8 mouse cellular contexts compared by ENCODE assay signal in the genomic region with DNA sequence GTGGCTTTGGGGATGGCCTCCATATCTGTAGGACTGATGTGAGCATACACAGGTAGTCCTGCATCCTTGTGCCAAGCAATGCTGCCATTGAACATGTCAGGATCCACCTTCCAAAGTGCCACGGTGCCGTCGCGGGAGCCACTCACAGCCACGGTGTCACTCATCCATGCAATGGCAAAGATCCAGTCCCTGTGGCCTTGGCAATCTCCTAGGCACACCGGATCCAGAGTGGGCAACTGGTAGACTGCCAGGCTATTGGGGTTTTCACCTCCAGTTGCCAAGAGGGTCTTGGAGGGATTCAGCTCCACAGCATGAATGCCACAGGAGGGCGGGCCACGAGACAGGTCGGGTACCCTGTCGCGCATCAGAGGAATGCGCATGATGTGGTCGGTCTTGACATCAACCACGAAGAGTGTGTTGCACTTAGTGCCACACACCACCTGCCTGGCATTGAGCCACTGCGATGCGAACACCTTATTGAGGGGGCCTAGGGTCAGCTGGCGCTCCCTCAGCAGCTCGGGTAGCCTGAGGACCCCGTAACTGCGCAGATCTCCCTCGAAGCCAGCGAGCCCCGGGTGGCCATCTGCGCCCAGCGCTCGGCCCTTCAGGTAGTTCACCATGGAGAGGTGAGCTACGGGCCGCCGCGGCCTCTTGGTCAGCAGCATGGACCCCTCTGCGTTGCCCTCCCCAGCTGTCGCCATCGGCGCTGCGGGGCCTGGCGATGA. TPM values are rescaled to one million over a fixed set of nuclear protein-coding genes. Genes with fewer than 3 reads are reported as not detected.
DNase-seq lines count a peak whose midpoint lies in the region; ATAC-seq lines count a peak whose summit lies in the region.

No protein-coding gene starts in this region.

- peak overlapping the region; percentile 71 for H3K9ac ChIP-seq in hindbrain, embryonic 14.5 days
- no peak overlapping the region for H3K9ac ChIP-seq in liver, embryonic 16.5 days (ENCODE audit: low read depth, low read length)

- peak; percentile 56; the same call in 1 of the 2 replicates for ATAC-seq in hindbrain, embryonic 14.5 days (ENCODE audit: low FRiP score)
- no peak for ATAC-seq in liver, embryonic 16.5 days (ENCODE audit: low read depth)
- no peak for ATAC-seq in granulocyte monocyte progenitor cell, adult 5-6 weeks (replicated peaks; ENCODE audit: poor library complexity, severe bottlenecking)

- DNase-seq in embryo, embryonic 10 days (ENCODE audit: low spot score): peak; percentile 5
- no peak for DNase-seq in embryo, embryonic 11 days
- peak; percentile 1 for DNase-seq in right cerebral cortex, adult 18-20 months
- DNase-seq in right cerebral cortex, postnatal 25 days: no peak
- DNase-seq in hindbrain, embryonic 14.5 days (ENCODE audit: low spot score): no peak
- DNase-seq in gastrocnemius, adult 18-20 months (ENCODE audit: low spot score): no peak

- H3K27ac ChIP-seq in hindbrain, embryonic 14.5 days: 0 out of 2 replicates have a peak overlapping the region, but pooled peaks have one; percentile 20
- no peak overlapping the region for H3K27ac ChIP-seq in liver, embryonic 16.5 days (ENCODE audit: low read length)

- 40% methylated on average over 36 of the region's 36 CpGs for WGBS in hindbrain, embryonic 14.5 days
- 36% methylated on average over 33 of the region's 36 CpGs for WGBS in liver, embryonic 16.5 days (ENCODE audit: insufficient replicate concordance)

- no peaks in the 10 kb centered on the region for H3K27me3 ChIP-seq in hindbrain, embryonic 14.5 days (ENCODE audit: control insufficient read depth, insufficient read depth, low read length)
- no peaks in the 10 kb centered on the region for H3K27me3 ChIP-seq in liver, embryonic 16.5 days (ENCODE audit: control insufficient read depth, insufficient read depth, low read depth, low read length)

- H3K4me2 ChIP-seq in hindbrain, embryonic 14.5 days (replicated peaks): peak overlapping the region; percentile 70
- peak overlapping the region; percentile 56 for H3K4me2 ChIP-seq in liver, embryonic 16.5 days (ENCODE audit: low read depth, low read length)

- H3K4me3 ChIP-seq in hindbrain, embryonic 14.5 days (replicated peaks; ENCODE audit: low read length): peak overlapping the region; percentile 55
- H3K4me3 ChIP-seq in liver, embryonic 16.5 days (ENCODE audit: low read depth, low read length): peak overlapping the region; percentile 45

- no peaks in the 10 kb centered on the region for H3K4me1 ChIP-seq in hindbrain, embryonic 14.5 days (replicated peaks; ENCODE audit: control insufficient read depth, insufficient read depth, low read length)
- H3K4me1 ChIP-seq in liver, embryonic 16.5 days (ENCODE audit: control insufficient read depth, low read depth, low read length): no peaks in the 10 kb centered on the region

- no peaks in the 10 kb centered on the region for H3K9me3 ChIP-seq in hindbrain, embryonic 14.5 days (ENCODE audit: control insufficient read depth, low read length)
- no peaks in the 10 kb centered on the region for H3K9me3 ChIP-seq in liver, embryonic 16.5 days (replicated peaks; ENCODE audit: control insufficient read depth, low read length)

- no peaks in the 10 kb centered on the region for H3K36me3 ChIP-seq in hindbrain, embryonic 14.5 days (replicated peaks; ENCODE audit: control insufficient read depth, insufficient read depth)
- no peaks in the 10 kb centered on the region for H3K36me3 ChIP-seq in liver, embryonic 16.5 days (ENCODE audit: control insufficient read depth, insufficient read depth)

RNA-seq across cellular contexts. Expression of a gene that starts 0.8 kb away (rescaled TPM):
- 12.8 and 15.7 TPM in 2 replicates for polyA plus RNA-seq in hindbrain, embryonic 14.5 days (2014; fragmentation: Nextera tagmentation; extraction: Ambion mirVana)
- polyA plus RNA-seq in liver, embryonic 16.5 days (2015; fragmentation: Nextera tagmentation; extraction: Ambion mirVana): 0.61 and 0.83 TPM in 2 replicates
- total RNA-seq in granulocyte monocyte progenitor cell, adult 5-6 weeks (2014; fragmentation: Nextera tagmentation): not detected in 2 replicates
- 0.21 TPM in 1 of 2 replicates, not detected in the other for total RNA-seq in granulocyte monocyte progenitor cell, adult 5-6 weeks (2017)
- under 1 TPM; 0.12 to 0.27 TPM for total RNA-seq in gastrocnemius, adult 18-20 months (2021)

Comparison
In these comparisons a context has a peak if more than half of its experiments do, and no peak if none do; other contexts are left out.
1. DNase-seq: peak in embryo, embryonic 10 days (single experiment) and right cerebral cortex, adult 18-20 months (single experiment); none in embryo, embryonic 11 days (single experiment), right cerebral cortex, postnatal 25 days (single experiment), hindbrain, embryonic 14.5 days (single experiment) and gastrocnemius, adult 18-20 months (single experiment).